Mouse (Mus musculus) neural tube, embryonic 12.5 days (tissue): Measurements from ENCODE around the gene Rundc3a. TPM values are rescaled to one million over a fixed set of nuclear protein-coding genes. Genes with fewer than 3 reads are reported as not detected.
"Not testable (repeated sequence)": the region's sequence is repeated elsewhere in the genome, so short reads cannot be mapped to it uniquely, and the experiment has no call there.

Experiments used
- ATAC-seq: fragments of 200-750 bp; cut with Nextera tagmentation; 2 replicates; pipeline ENCODE4 v1.8.0; 2017; ENCODE audit warnings: low read depth, mild to moderate bottlenecking, moderate TSS enrichment, moderate library complexity; ENCODE audit not compliant: low FRiP score
- H3K27ac ChIP-seq: fragments of 300-500 bp; sonication (generic); 2 replicates; pipeline ENCODE4 v1.5.1; 2016
- H3K27me3 ChIP-seq: fragments of 300-500 bp; sonication (generic); replicated peaks from 2 replicates; pipeline ENCODE4 v1.6.1; 2016; ENCODE audit warnings: mild to moderate bottlenecking
- H3K36me3 ChIP-seq: fragments of 300-500 bp; sonication (generic); 2 replicates; pipeline ENCODE4 v1.6.1; 2016; ENCODE audit warnings: mild to moderate bottlenecking
- H3K4me1 ChIP-seq: fragments of 300-500 bp; sonication (generic); 2 replicates; pipeline ENCODE4 v1.6.1; 2016
- H3K4me2 ChIP-seq: fragments of 300-500 bp; sonication (generic); replicated peaks from 2 replicates; pipeline ENCODE4 v1.6.1; 2016; ENCODE audit warnings: mild to moderate bottlenecking
- H3K4me3 ChIP-seq: fragments of 300-500 bp; sonication (generic); 2 replicates; pipeline ENCODE4 v1.5.1; 2016
- H3K9ac ChIP-seq: fragments of 300-500 bp; sonication (generic); 2 replicates; pipeline ENCODE4 v1.6.1; 2016; ENCODE audit warnings: mild to moderate bottlenecking
- H3K9me3 ChIP-seq: fragments of 300-500 bp; sonication (generic); 2 replicates; pipeline ENCODE4 v1.6.1; 2016; ENCODE audit warnings: mild to moderate bottlenecking
- WGBS: fragments of 180-500 bp; shearing (Covaris S2); methylation state at CpG from one replicate; pipeline ENCODE4 v1.1.7; 2016; 5-methylcytosine and 5-hydroxymethylcytosine counted together
- polyA plus RNA-seq: library from polyadenylated mRNA; unstranded; fragments of >200 nt; fragmentation: Nextera tagmentation; extraction: Ambion mirVana; gene quantifications from 2 replicates; pipeline ENCODE4 v1.2.1, GENCODE M21; 2016

Gene Rundc3a
- polyA plus RNA-seq, 1 experiment from 2014 or later: 171 TPM

GRCm38 (mm10) chr11:102383365-102384136 lies 9.7 kb upstream of the Rundc3a start:
- Histone ChIP-seq H3K36me3 (no peaks in the 10 kb centered on the region), H3K27ac (no peak overlapping the region), H3K27me3 (no peaks in the 10 kb centered on the region), H3K4me1 (no peaks in the 10 kb centered on the region), H3K4me3 (no peak overlapping the region), H3K9me3 (no peaks in the 10 kb centered on the region), H3K4me2 (no peak overlapping the region), H3K9ac (no peak overlapping the region)
- WGBS: 95% methylated on average over 1 of the region's 1 CpGs
- ATAC-seq: no peak

GRCm38 (mm10) chr11:102384418-102384817 lies 8.8 kb upstream of the Rundc3a start:
- WGBS: 78% methylated on average over 2 of the region's 2 CpGs
- no peak overlapping the region for H3K9ac ChIP-seq
- no peak overlapping the region for H3K27ac ChIP-seq
- H3K4me3 ChIP-seq: no peak overlapping the region
- H3K9me3 ChIP-seq: no peaks in the 10 kb centered on the region
- H3K4me1 ChIP-seq: no peaks in the 10 kb centered on the region
- H3K36me3 ChIP-seq: no peaks in the 10 kb centered on the region
- H3K4me2 ChIP-seq: no peak overlapping the region
- ATAC-seq: no peak
- H3K27me3 ChIP-seq: no peaks in the 10 kb centered on the region

- ATAC-seq: no peak
- no peaks in the 10 kb centered on the region for H3K27me3 ChIP-seq
- H3K4me3 ChIP-seq: no peak overlapping the region
- H3K4me1 ChIP-seq: no peaks in the 10 kb centered on the region
- no peaks in the 10 kb centered on the region for H3K9me3 ChIP-seq
- no peak overlapping the region for H3K4me2 ChIP-seq
- H3K27ac ChIP-seq: no peak overlapping the region
- WGBS: 63% methylated on average over 4 of the region's 4 CpGs
- H3K36me3 ChIP-seq: no peaks in the 10 kb centered on the region
- H3K9ac ChIP-seq: no peak overlapping the region
Measured at GRCm38 (mm10) chr11:102385075-102385474, 8.1 kb upstream of the Rundc3a start.

- H3K4me2 ChIP-seq: no peak overlapping the region
- H3K9me3 ChIP-seq: no peaks in the 10 kb centered on the region
- no peaks in the 10 kb centered on the region for H3K27me3 ChIP-seq
- WGBS: 66% methylated on average over 5 of the region's 5 CpGs
- no peak overlapping the region for H3K27ac ChIP-seq
- H3K9ac ChIP-seq: no peak overlapping the region
- no peaks in the 10 kb centered on the region for H3K4me1 ChIP-seq
- no peak for ATAC-seq
- no peak overlapping the region for H3K4me3 ChIP-seq
- H3K36me3 ChIP-seq: no peaks in the 10 kb centered on the region
Measured at GRCm38 (mm10) chr11:102386121-102386520, 7.1 kb upstream of the Rundc3a start.

- not testable (repeated sequence) for H3K9me3 ChIP-seq, H3K9ac ChIP-seq, ATAC-seq, H3K36me3 ChIP-seq, H3K4me2 ChIP-seq, H3K27me3 ChIP-seq, H3K27ac ChIP-seq, H3K4me3 ChIP-seq
- WGBS: 87% methylated on average over 4 of the region's 5 CpGs
- peaks cover 18% of the 10 kb centered on the region for H3K4me1 ChIP-seq
Measured at GRCm38 (mm10) chr11:102389436-102389835, 3.8 kb upstream of the Rundc3a start.

GRCm38 (mm10) chr11:102392441-102393237 lies 564 bp upstream of the Rundc3a start:
- H3K4me1 ChIP-seq: peaks cover 50% of the 10 kb centered on the region
- peaks cover under 1% of the 10 kb centered on the region; the same call in 1 of the 2 replicates for H3K27me3 ChIP-seq
- peak; percentile 56 for ATAC-seq
- peak overlapping the region; percentile 66 for H3K4me3 ChIP-seq
- WGBS: 21% methylated on average over 15 of the region's 15 CpGs
- H3K36me3 ChIP-seq: no peaks in the 10 kb centered on the region
- H3K9ac ChIP-seq: peak overlapping the region; percentile 41
- no peaks in the 10 kb centered on the region for H3K9me3 ChIP-seq
- peak overlapping the region; percentile 72 for H3K27ac ChIP-seq
- H3K4me2 ChIP-seq: peak overlapping the region; percentile 80

GRCm38 (mm10) chr11:102393719-102394420 lies 667 bp downstream of the Rundc3a start:
- 8% methylated on average over 17 of the region's 17 CpGs for WGBS
- Histone ChIP-seq H3K27ac (peak overlapping the region; percentile 79), H3K4me1 (peaks cover 61% of the 10 kb centered on the region), H3K4me3 (peak overlapping the region; percentile 66), H3K9me3 (no peaks in the 10 kb centered on the region), H3K9ac (peak overlapping the region; percentile 80), H3K36me3 (peaks cover under 1% of the 10 kb centered on the region; the same call in 1 of the 2 replicates), H3K4me2 (peak overlapping the region; percentile 80), H3K27me3 (peaks cover 11% of the 10 kb centered on the region)
- ATAC-seq: peak; percentile 37

- no peak for ATAC-seq
- H3K4me1 ChIP-seq: peaks cover 68% of the 10 kb centered on the region
- H3K4me3 ChIP-seq: peak overlapping the region; percentile 66
- peak overlapping the region; percentile 80 for H3K9ac ChIP-seq
- H3K36me3 ChIP-seq: peaks cover 8% of the 10 kb centered on the region
- H3K27me3 ChIP-seq: peaks cover 18% of the 10 kb centered on the region
- peak overlapping the region; percentile 79; the same call in 1 of the 2 replicates for H3K27ac ChIP-seq
- H3K4me2 ChIP-seq: peak overlapping the region; percentile 80
- H3K9me3 ChIP-seq: no peaks in the 10 kb centered on the region
- WGBS: 75% methylated on average over 9 of the region's 9 CpGs
Measured at GRCm38 (mm10) chr11:102394421-102395124, 1.4 kb downstream of the Rundc3a start.

GRCm38 (mm10) chr11:102395250-102395649 lies 2.0 kb downstream of the Rundc3a start:
- peak overlapping the region; percentile 66 for H3K4me3 ChIP-seq
- 1% methylated on average over 5 of the region's 5 CpGs for WGBS
- peak overlapping the region; percentile 79 for H3K27ac ChIP-seq
- H3K27me3 ChIP-seq: peaks cover 25% of the 10 kb centered on the region
- H3K9ac ChIP-seq: peak overlapping the region; percentile 80
- H3K4me1 ChIP-seq: peaks cover 75% of the 10 kb centered on the region
- H3K4me2 ChIP-seq: peak overlapping the region; percentile 80
- H3K36me3 ChIP-seq: peaks cover 15% of the 10 kb centered on the region
- 0 out of 2 replicates have a peak, but pooled peaks have one; percentile 42 for ATAC-seq
- no peaks in the 10 kb centered on the region for H3K9me3 ChIP-seq

- Histone ChIP-seq H3K27me3 (peaks cover 33% of the 10 kb centered on the region), H3K9ac (peak overlapping the region; percentile 80; the same call in 1 of the 2 replicates), H3K4me2 (peak overlapping the region; percentile 80), H3K9me3 (no peaks in the 10 kb centered on the region), H3K4me3 (peak overlapping the region; percentile 66; the same call in 1 of the 2 replicates), H3K36me3 (peaks cover 24% of the 10 kb centered on the region), H3K4me1 (peaks cover 78% of the 10 kb centered on the region), H3K27ac (0 out of 2 replicates have a peak overlapping the region, but pooled peaks have one; percentile 79)
- 64% methylated on average over 6 of the region's 6 CpGs for WGBS
- no peak for ATAC-seq
Measured at GRCm38 (mm10) chr11:102396263-102396662, 3.1 kb downstream of the Rundc3a start.

- Histone ChIP-seq H3K4me3 (peak overlapping the region; percentile 66; the same call in 1 of the 2 replicates), H3K27me3 (peaks cover 33% of the 10 kb centered on the region), H3K4me2 (peak overlapping the region; percentile 80), H3K4me1 (peaks cover 81% of the 10 kb centered on the region), H3K9me3 (no peaks in the 10 kb centered on the region), H3K36me3 (peaks cover 27% of the 10 kb centered on the region), H3K27ac (no peak overlapping the region), H3K9ac (0 out of 2 replicates have a peak overlapping the region, but pooled peaks have one; percentile 80)
- 75% methylated on average over 7 of the region's 7 CpGs for WGBS
- ATAC-seq: no peak
Measured at GRCm38 (mm10) chr11:102396671-102397141, 3.5 kb downstream of the Rundc3a start.
